Comparison of ENCODE assay signal across 11 mouse cellular contexts in genomic region chr7:82808257-82808656, GRCm38 (mm10). TPM values are rescaled to one million over a fixed set of nuclear protein-coding genes. Genes with fewer than 3 reads are reported as not detected.
DNase-seq lines count a peak whose midpoint lies in the region; ATAC-seq lines count a peak whose summit lies in the region.
"Had no signal": no experiment of that assay in that cellular context is flagged by ENCODE, and none has a peak within 500 bp of the region (broad histone marks: within the 10 kb centered on the region; RNA-seq: fewer than 3 reads in every experiment).

No protein-coding gene starts in this region.

- peak; percentile 76 for ATAC-seq in hindbrain, embryonic 16.5 days
- 0 out of 2 replicates have a peak, but pooled peaks have one; percentile 46 for ATAC-seq in midbrain, embryonic 13.5 days
- ATAC-seq: intestine, embryonic 15.5 days had no signal

- H3K9me3 ChIP-seq in hindbrain, embryonic 16.5 days (ENCODE audit: control insufficient read depth, low read length) = no peaks in the 10 kb centered on the region
- H3K9me3 ChIP-seq in hindbrain, embryonic 10.5 days = no peaks in the 10 kb centered on the region
- no peaks in the 10 kb centered on the region for H3K9me3 ChIP-seq in midbrain, embryonic 13.5 days
- no peaks in the 10 kb centered on the region for H3K9me3 ChIP-seq in midbrain, embryonic 10.5 days (replicated peaks)
- H3K9me3 ChIP-seq: intestine, embryonic 15.5 days had no signal

- H3K9ac ChIP-seq in hindbrain, embryonic 16.5 days (ENCODE audit: low read depth, low read length) = no peak overlapping the region
- no peak overlapping the region for H3K9ac ChIP-seq in midbrain, embryonic 13.5 days (replicated peaks)
- H3K9ac ChIP-seq: intestine, embryonic 15.5 days had no signal

- DNase-seq in adrenal gland, postnatal 10 days = peak; percentile 34
- no peak for DNase-seq in adrenal gland, adult 18-20 months (ENCODE audit: low spot score in 2 of 2)
- DNase-seq in hindbrain, embryonic 10.5 days (ENCODE audit: low spot score) = no peak
- DNase-seq in midbrain, embryonic 10.5 days (ENCODE audit: low spot score) = no peak
- peak; percentile 59 for DNase-seq in lung, postnatal 10 days
- DNase-seq in frontal cortex, postnatal 14 days (ENCODE audit: low spot score in 2 of 2) = no peak
- DNase-seq: heart, postnatal 10 days had no signal

- H3K27ac ChIP-seq in hindbrain, embryonic 16.5 days (ENCODE audit: low read depth, low read length) = no peak overlapping the region
- no peak overlapping the region for H3K27ac ChIP-seq in hindbrain, embryonic 10.5 days
- no peak overlapping the region for H3K27ac ChIP-seq in midbrain, embryonic 13.5 days
- H3K27ac ChIP-seq in midbrain, embryonic 10.5 days (replicated peaks) = no peak overlapping the region
- H3K27ac ChIP-seq: intestine, embryonic 15.5 days; macrophage had no signal

- no peak overlapping the region for H3K4me2 ChIP-seq in hindbrain, embryonic 16.5 days (ENCODE audit: low read length)
- H3K4me2 ChIP-seq in midbrain, embryonic 13.5 days (replicated peaks) = no peak overlapping the region
- H3K4me2 ChIP-seq: intestine, embryonic 15.5 days had no signal

- WGBS in hindbrain, embryonic 16.5 days = 74% methylated on average over 4 of the region's 4 CpGs
- 83% methylated on average over 4 of the region's 4 CpGs for WGBS in hindbrain, embryonic 10.5 days
- 87% methylated on average over 4 of the region's 4 CpGs for WGBS in midbrain, embryonic 13.5 days
- WGBS in midbrain, embryonic 10.5 days = 87% methylated on average over 4 of the region's 4 CpGs

- H3K27me3 ChIP-seq in hindbrain, embryonic 16.5 days (replicated peaks; ENCODE audit: control insufficient read depth, insufficient read depth, low read length) = no peaks in the 10 kb centered on the region
- peaks cover 9% of the 10 kb centered on the region; the same call in 1 of the 2 replicates for H3K27me3 ChIP-seq in hindbrain, embryonic 10.5 days (ENCODE audit: insufficient read depth, poor library complexity, severe bottlenecking)
- H3K27me3 ChIP-seq in midbrain, embryonic 13.5 days = no peaks in the 10 kb centered on the region
- 0 out of 2 replicates have a peak, but pooled peaks cover 9% of the 10 kb centered on the region for H3K27me3 ChIP-seq in midbrain, embryonic 10.5 days (ENCODE audit: low read depth, poor library complexity, severe bottlenecking)
- H3K27me3 ChIP-seq: intestine, embryonic 15.5 days had no signal

- peaks cover 8% of the 10 kb centered on the region for H3K4me1 ChIP-seq in hindbrain, embryonic 16.5 days (ENCODE audit: control insufficient read depth, insufficient read depth, low read depth, low read length)
- peaks cover 15% of the 10 kb centered on the region for H3K4me1 ChIP-seq in hindbrain, embryonic 10.5 days (replicated peaks)
- H3K4me1 ChIP-seq in midbrain, embryonic 13.5 days (replicated peaks) = peaks cover 15% of the 10 kb centered on the region
- peaks cover 14% of the 10 kb centered on the region for H3K4me1 ChIP-seq in midbrain, embryonic 10.5 days

- H3K36me3 ChIP-seq in hindbrain, embryonic 16.5 days (ENCODE audit: control insufficient read depth, insufficient read depth, low read length) = no peaks in the 10 kb centered on the region
- no peaks in the 10 kb centered on the region for H3K36me3 ChIP-seq in hindbrain, embryonic 10.5 days
- H3K36me3 ChIP-seq in midbrain, embryonic 13.5 days = no peaks in the 10 kb centered on the region
- H3K36me3 ChIP-seq in midbrain, embryonic 10.5 days = no peaks in the 10 kb centered on the region
- H3K36me3 ChIP-seq: intestine, embryonic 15.5 days had no signal

- H3K4me3 ChIP-seq in hindbrain, embryonic 16.5 days (ENCODE audit: low read length) = no peak overlapping the region
- no peak overlapping the region for H3K4me3 ChIP-seq in hindbrain, embryonic 10.5 days
- H3K4me3 ChIP-seq in midbrain, embryonic 13.5 days (replicated peaks) = no peak overlapping the region
- H3K4me3 ChIP-seq in midbrain, embryonic 10.5 days = no peak overlapping the region
- H3K4me3 ChIP-seq: intestine, embryonic 15.5 days had no signal

RNA-seq across cellular contexts. Expression of gene Mex3b, which starts 58.9 kb away (rescaled TPM):
- total RNA-seq in adrenal gland, postnatal 10 days (2021) = 1 to 10 TPM; 4.6 to 7.7 TPM
- total RNA-seq in adrenal gland, adult 18-20 months (2021) = 1 to 10 TPM; 1.2 to 1.4 TPM
- polyA plus RNA-seq in hindbrain, embryonic 16.5 days (2015; fragmentation: Nextera tagmentation; extraction: Ambion mirVana) = 20.7 and 21.6 TPM in 2 replicates
- polyA plus RNA-seq in hindbrain, embryonic 10.5 days (2016; fragmentation: Nextera tagmentation; extraction: Ambion mirVana) = 24.9 and 27.7 TPM in 2 replicates
- polyA plus RNA-seq in midbrain, embryonic 13.5 days (2015; fragmentation: Nextera tagmentation; extraction: Ambion mirVana) = 41.0 and 42.9 TPM in 2 replicates
- 23.2 and 24.7 TPM in 2 replicates for polyA plus RNA-seq in midbrain, embryonic 10.5 days (2016; fragmentation: Nextera tagmentation; extraction: Ambion mirVana)

Comparison
In these comparisons a context has a peak if more than half of its experiments do, and no peak if none do; other contexts are left out.
1. DNase-seq: peak in adrenal gland, postnatal 10 days (single experiment) and lung, postnatal 10 days (single experiment); none in adrenal gland, adult 18-20 months (0 of 2), hindbrain, embryonic 10.5 days (single experiment), midbrain, embryonic 10.5 days (single experiment) and frontal cortex, postnatal 14 days (0 of 2).